Mouse (Mus musculus) gastrocnemius, adult 2 months (tissue): ENCODE data around the gene Pard3. TPM values are rescaled to one million over a fixed set of nuclear protein-coding genes. Genes with fewer than 3 reads are reported as not detected.

ENCODE experiments used
- DNase-seq: peaks from one replicate; pipeline ENCODE4 v3.0.0; 2022
- H3K27ac ChIP-seq: fragments of 200-600 bp; 2 replicates; pipeline ENCODE4 v1.8.1; 2022; ENCODE audit warnings: mild to moderate bottlenecking
- H3K4me3 ChIP-seq: fragments of 200-600 bp; 2 replicates; pipeline ENCODE4 v1.8.1; 2022; ENCODE audit warnings: mild to moderate bottlenecking, moderate library complexity
- CTCF ChIP-seq: fragments of 200-600 bp; IDR thresholded peaks from 2 replicates; pipeline ENCODE4 v1.8.1; 2022; ENCODE audit warnings: antibody characterized with exemption, mild to moderate bottlenecking, moderate library complexity
- intact Hi-C: fragments of 180-260 bp; cut with DNase I; formaldehyde crosslinking; loops from one replicate; pipeline ENCODE4 v1.15.1; 2025
- total RNA-seq, 2 experiments: library from RNA; stranded (reverse); gene quantifications; 2 replicates each; pipeline ENCODE4 v1.2.3; 2021

Pard3 gene
- total RNA-seq, 2 experiments from 2014 or later: 29.8 to 30.2 TPM

GRCm38 (mm10) chr8:127540273-127540672 lies 476.6 kb downstream of the Pard3 start:
- intact Hi-C loops: no loop called here
- Histone ChIP-seq H3K27ac (no peak overlapping the region), H3K4me3 (no peak overlapping the region)
- DNase-seq: no peak
- no peak for TF ChIP-seq CTCF

GRCm38 (mm10) chr8:127542162-127542561 lies 478.5 kb downstream of the Pard3 start:
- Histone ChIP-seq H3K4me3 (no peak overlapping the region), H3K27ac (peak overlapping the region; percentile 17; the same call in 1 of the 2 replicates)
- DNase-seq: no peak
- intact Hi-C loops: no loop called here
- no peak for TF ChIP-seq CTCF

- Histone ChIP-seq H3K4me3 (no peak overlapping the region), H3K27ac (peak overlapping the region; percentile 21)
- no peak for DNase-seq
- intact Hi-C loops: no loop called here
- no peak for TF ChIP-seq CTCF
These were observed 480.0 kb downstream of the Pard3 start for GRCm38 (mm10) chr8:127543676-127544075.

- no peak overlapping the region for H3K4me3 ChIP-seq
- intact Hi-C loops: no loop called here
- peak; percentile 30 for DNase-seq
- no peak for TF ChIP-seq CTCF
- peak overlapping the region; percentile 72 for H3K27ac ChIP-seq
These were observed 482.5 kb downstream of the Pard3 start for GRCm38 (mm10) chr8:127546161-127546560.

GRCm38 (mm10) chr8:127550928-127551327 lies 487.2 kb downstream of the Pard3 start:
- Histone ChIP-seq H3K4me3 (no peak overlapping the region), H3K27ac (no peak overlapping the region)
- no peak for TF ChIP-seq CTCF
- intact Hi-C loops: no loop called here
- DNase-seq: no peak

- no peak for DNase-seq
- intact Hi-C loops: no loop called here
- H3K27ac ChIP-seq: no peak overlapping the region
- no peak overlapping the region for H3K4me3 ChIP-seq
- TF ChIP-seq CTCF: peak; percentile 22
These were observed 488.5 kb downstream of the Pard3 start for GRCm38 (mm10) chr8:127552161-127552595.

- Histone ChIP-seq H3K27ac (no peak overlapping the region), H3K4me3 (no peak overlapping the region)
- no peak for TF ChIP-seq CTCF
- intact Hi-C loops: no loop called here
- DNase-seq: no peak
These were observed 489.1 kb downstream of the Pard3 start for GRCm38 (mm10) chr8:127552836-127553235.

GRCm38 (mm10) chr8:127553582-127553981 lies 489.9 kb downstream of the Pard3 start:
- no peak for DNase-seq
- Histone ChIP-seq H3K27ac (no peak overlapping the region), H3K4me3 (no peak overlapping the region)
- no peak for TF ChIP-seq CTCF
- intact Hi-C loops: no loop called here

- Histone ChIP-seq H3K27ac (no peak overlapping the region), H3K4me3 (no peak overlapping the region)
- no peak for TF ChIP-seq CTCF
- no peak for DNase-seq
- intact Hi-C loops: no loop called here
These were observed 492.1 kb downstream of the Pard3 start for GRCm38 (mm10) chr8:127555795-127556194.

- TF ChIP-seq CTCF: no peak
- intact Hi-C loops: no loop called here
These were observed 493.3 kb downstream of the Pard3 start for GRCm38 (mm10) chr8:127556964-127557363.

GRCm38 (mm10) chr8:127557566-127557965 lies 493.9 kb downstream of the Pard3 start:
- no peak for DNase-seq
- Histone ChIP-seq H3K4me3 (no peak overlapping the region), H3K27ac (no peak overlapping the region)
- intact Hi-C loops: no loop called here
- no peak for TF ChIP-seq CTCF

More at GRCm38 (mm10) chr8:127556964-127557363, 493.3 kb downstream of the Pard3 start:
- Histone ChIP-seq H3K27ac (no peak overlapping the region), H3K4me3 (no peak overlapping the region)
- DNase-seq: no peak

GRCm38 (mm10) chr8:127563634-127564033 lies 499.9 kb downstream of the Pard3 start:
- intact Hi-C loops: no loop called here

GRCm38 (mm10) chr8:127564426-127564825 lies 500.7 kb downstream of the Pard3 start:
- H3K27ac ChIP-seq: no peak overlapping the region
- no peak for TF ChIP-seq CTCF
- no peak overlapping the region for H3K4me3 ChIP-seq
- no peak for DNase-seq
- intact Hi-C loops: no loop called here

More at GRCm38 (mm10) chr8:127563634-127564033, 499.9 kb downstream of the Pard3 start:
- no peak for TF ChIP-seq CTCF
- Histone ChIP-seq H3K27ac (no peak overlapping the region), H3K4me3 (no peak overlapping the region)
- DNase-seq: no peak

- no peak for TF ChIP-seq CTCF
- no peak for DNase-seq
- intact Hi-C loops: no loop called here
- H3K4me3 ChIP-seq: no peak overlapping the region
- no peak overlapping the region for H3K27ac ChIP-seq
These were observed 505.5 kb downstream of the Pard3 start for GRCm38 (mm10) chr8:127569212-127569611.
